Mouse (Mus musculus) midbrain, embryonic 11.5 days (tissue): ENCODE results near the gene Pou4f1. TPM values are rescaled to one million over a fixed set of nuclear protein-coding genes. Genes with fewer than 3 reads are reported as not detected.
A peak's percentile ranks its signal among the peaks of the same experiment; 100 is the strongest.
"Not testable (repeated sequence)": the region's sequence is repeated elsewhere in the genome, so short reads cannot be mapped to it uniquely, and the experiment has no call there.

ENCODE experiments used
- ATAC-seq: fragments of 200-750 bp; cut with Nextera tagmentation; 2 replicates; pipeline ENCODE4 v1.8.0; 2017; ENCODE audit warnings: moderate TSS enrichment, moderate library complexity; ENCODE audit not compliant: low FRiP score
- DNase-seq: peaks from one replicate; pipeline ENCODE4 v3.0.0; 2015; ENCODE audit warnings: low spot score; ENCODE audit errors: missing footprints
- H3K27ac ChIP-seq: fragments of 300-500 bp; sonication (generic); 2 replicates; pipeline ENCODE4 v1.5.1; 2014; ENCODE audit warnings: low read depth, low read length
- H3K27me3 ChIP-seq: fragments of 300-500 bp; sonication (generic); 2 replicates; pipeline ENCODE4 v1.6.1; 2014; ENCODE audit warnings: mild to moderate bottlenecking, low read length, moderate library complexity, mixed read lengths; ENCODE audit not compliant: control insufficient read depth, insufficient read depth
- H3K36me3 ChIP-seq: fragments of 300-500 bp; sonication (generic); 2 replicates; pipeline ENCODE4 v1.6.1; 2014; ENCODE audit warnings: mild to moderate bottlenecking, low read length, moderate library complexity, mixed read lengths; ENCODE audit not compliant: control insufficient read depth, insufficient read depth
- H3K4me1 ChIP-seq: fragments of 300-500 bp; sonication (generic); 2 replicates; pipeline ENCODE4 v1.6.1; 2014; ENCODE audit warnings: low read length; ENCODE audit not compliant: control insufficient read depth, insufficient read depth
- H3K4me2 ChIP-seq: fragments of 300-500 bp; sonication (generic); 2 replicates; pipeline ENCODE4 v1.6.1; 2014; ENCODE audit warnings: mild to moderate bottlenecking, moderate library complexity
- H3K4me3 ChIP-seq: fragments of 300-500 bp; sonication (generic); 2 replicates; pipeline ENCODE4 v1.5.1; 2014; ENCODE audit warnings: low read depth, low read length
- H3K9ac ChIP-seq: fragments of 300-500 bp; sonication (generic); 2 replicates; pipeline ENCODE4 v1.6.1; 2014; ENCODE audit warnings: low read length
- H3K9me3 ChIP-seq: fragments of 300-500 bp; sonication (generic); 2 replicates; pipeline ENCODE4 v1.6.1; 2016; ENCODE audit warnings: low read length; ENCODE audit not compliant: control insufficient read depth
- WGBS: fragments of 180-500 bp; shearing (Covaris S2); extraction: QIAGEN DNeasy Blood & Tissue Kit; methylation state at CpG from one replicate; pipeline ENCODE4 v1.1.7; 2014; 5-methylcytosine and 5-hydroxymethylcytosine counted together
- polyA plus RNA-seq: library from polyadenylated mRNA; unstranded; fragments of >200 nt; fragmentation: Nextera tagmentation; extraction: Ambion mirVana; gene quantifications from 2 replicates; pipeline ENCODE4 v1.2.1, GENCODE M21; 2014

Gene Pou4f1
- polyA plus RNA-seq: 46.9 and 56.1 TPM in 2 replicates

DNA sequence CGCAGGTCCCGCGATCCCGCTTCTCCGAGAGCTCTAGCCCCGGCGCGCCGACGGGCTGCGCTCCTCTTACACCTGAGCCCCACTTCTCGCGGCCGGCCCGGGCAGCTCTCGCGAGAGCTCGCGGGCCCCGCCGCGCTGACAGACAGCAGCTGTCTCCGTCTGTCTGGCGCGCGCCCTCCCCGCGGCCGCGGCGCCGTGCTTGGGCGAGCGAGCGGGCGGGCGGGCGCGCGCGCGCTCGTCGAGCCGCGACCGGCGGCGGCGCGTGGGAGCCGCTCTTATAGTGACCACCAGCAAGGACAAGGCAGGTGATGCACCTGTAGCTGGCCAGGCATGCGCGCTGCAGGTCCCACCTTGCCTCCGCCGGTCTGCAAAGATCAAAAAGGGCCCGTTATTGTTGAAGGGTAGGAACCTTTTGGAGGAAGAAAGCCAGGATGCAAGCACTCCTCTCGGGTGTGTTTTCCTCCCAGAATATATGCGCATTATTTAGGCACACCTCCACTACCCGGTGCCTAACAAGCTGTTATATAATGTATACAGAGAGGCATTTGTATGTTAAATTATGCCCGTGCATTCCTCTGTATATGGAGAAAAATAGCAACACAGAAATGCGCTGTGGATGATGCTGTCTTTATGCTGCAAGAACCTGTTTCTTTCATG lies at the start of gene Pou4f1:
Gene Pou4f1 (minus strand): TSS at position 34 of the 657 bp plus-strand sequence.
- peak within 1 kb of the TSS; percentile 54 for H3K4me3 ChIP-seq
- peaks cover 14% of the 10 kb centered on the region for H3K4me1 ChIP-seq
- H3K36me3 ChIP-seq: no peaks in the 10 kb centered on the region
- ATAC-seq (peak; percentile 95), DNase-seq (peak; percentile 97)
- H3K9me3 ChIP-seq: no peaks in the 10 kb centered on the region
- peak within 1 kb of the TSS; percentile 86 for H3K4me2 ChIP-seq
- WGBS: under 1% methylated on average over 62 of the region's 62 CpGs
- H3K9ac ChIP-seq: peak within 1 kb of the TSS; percentile 70
- H3K27ac ChIP-seq: peak within 1 kb of the TSS; percentile 74
- peaks cover 94% of the 10 kb centered on the region for H3K27me3 ChIP-seq

DNA sequence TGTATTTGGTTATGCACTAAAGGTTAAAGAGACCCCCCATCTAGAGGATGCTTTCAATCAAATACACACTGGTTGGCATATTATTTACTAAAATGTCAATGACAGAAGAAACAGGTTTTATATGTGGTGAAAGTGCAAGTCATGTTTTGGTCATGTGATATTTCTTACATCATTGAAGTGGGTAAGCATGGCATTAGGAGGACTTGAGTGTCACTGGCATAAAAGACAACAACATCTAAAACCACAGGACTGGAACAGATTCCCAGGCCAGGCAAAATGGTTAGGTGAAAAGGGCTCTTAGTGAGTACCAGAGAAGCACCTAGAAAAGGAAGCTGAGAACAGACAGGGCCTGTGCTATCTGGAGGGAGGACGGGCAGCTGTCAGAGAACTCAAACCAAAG lies 43.9 kb upstream of the Pou4f1 start:
- no peak overlapping the region for H3K27ac ChIP-seq
- no peak overlapping the region for H3K4me2 ChIP-seq
- no peaks in the 10 kb centered on the region for H3K27me3 ChIP-seq
- H3K9me3 ChIP-seq: no peaks in the 10 kb centered on the region
- 75% methylated on average over 1 of the region's 1 CpGs for WGBS
- no peak for DNase-seq
- no peak overlapping the region for H3K9ac ChIP-seq
- H3K4me3 ChIP-seq: no peak overlapping the region
- ATAC-seq: no peak
- no peaks in the 10 kb centered on the region; the same call in 1 of the 2 replicates for H3K36me3 ChIP-seq
- H3K4me1 ChIP-seq: no peaks in the 10 kb centered on the region

DNA sequence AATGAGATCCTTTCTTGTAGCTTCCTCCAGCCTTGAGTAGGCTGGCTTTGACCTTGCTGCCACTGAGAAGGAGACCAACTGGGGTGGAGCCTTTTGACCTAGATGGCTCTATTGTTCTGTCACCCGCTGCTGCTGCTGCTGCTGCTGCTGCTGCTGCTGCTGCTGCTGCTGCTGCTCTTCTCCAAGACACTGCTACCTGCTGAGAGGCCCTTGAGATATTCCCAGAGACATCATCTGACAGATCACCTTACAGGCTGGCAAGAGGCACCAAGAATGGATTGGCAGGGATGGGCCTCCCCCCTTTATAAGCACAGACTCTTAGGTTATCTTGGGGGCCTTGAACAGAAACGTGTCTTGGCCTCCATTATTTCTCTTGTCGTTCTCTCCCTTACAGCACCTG lies 35.0 kb upstream of the Pou4f1 start:
- ATAC-seq, H3K9ac ChIP-seq, H3K27me3 ChIP-seq, H3K27ac ChIP-seq, H3K4me2 ChIP-seq, H3K4me1 ChIP-seq, H3K9me3 ChIP-seq, H3K4me3 ChIP-seq, DNase-seq: not testable (repeated sequence)
- H3K36me3 ChIP-seq: peaks cover 12% of the 10 kb centered on the region
- 76% methylated on average over 3 of the region's 3 CpGs for WGBS

DNA sequence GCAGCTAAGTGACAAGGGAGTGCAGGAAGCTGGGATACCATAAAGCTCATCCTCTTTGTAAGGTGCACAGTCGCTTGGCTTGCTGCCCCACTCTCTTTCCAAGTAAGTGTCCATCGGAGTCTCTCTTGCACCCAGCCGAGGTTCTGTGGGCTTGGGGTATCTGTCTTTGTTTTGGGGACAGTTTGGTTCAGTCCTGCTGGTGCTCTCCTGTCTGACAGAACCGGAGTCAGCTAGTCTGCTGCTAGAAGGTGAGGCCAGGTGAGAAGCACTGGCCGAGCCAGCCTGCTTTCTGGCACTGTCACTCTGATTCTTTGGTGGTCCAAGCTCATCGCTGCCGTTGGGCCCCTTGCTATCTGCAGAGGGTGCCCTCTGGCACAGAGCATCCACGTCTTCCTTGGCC lies 12.0 kb upstream of the Pou4f1 start:
- peaks cover 9% of the 10 kb centered on the region for H3K27me3 ChIP-seq
- H3K36me3 ChIP-seq: peaks cover 5% of the 10 kb centered on the region; the same call in 1 of the 2 replicates
- H3K4me3 ChIP-seq: no peak overlapping the region
- no peak overlapping the region for H3K9ac ChIP-seq
- H3K4me2 ChIP-seq: no peak overlapping the region
- peak; percentile 66 for DNase-seq
- 92% methylated on average over 8 of the region's 8 CpGs for WGBS
- H3K4me1 ChIP-seq: no peaks in the 10 kb centered on the region
- ATAC-seq: no peak
- no peaks in the 10 kb centered on the region for H3K9me3 ChIP-seq
- no peak overlapping the region for H3K27ac ChIP-seq

DNA sequence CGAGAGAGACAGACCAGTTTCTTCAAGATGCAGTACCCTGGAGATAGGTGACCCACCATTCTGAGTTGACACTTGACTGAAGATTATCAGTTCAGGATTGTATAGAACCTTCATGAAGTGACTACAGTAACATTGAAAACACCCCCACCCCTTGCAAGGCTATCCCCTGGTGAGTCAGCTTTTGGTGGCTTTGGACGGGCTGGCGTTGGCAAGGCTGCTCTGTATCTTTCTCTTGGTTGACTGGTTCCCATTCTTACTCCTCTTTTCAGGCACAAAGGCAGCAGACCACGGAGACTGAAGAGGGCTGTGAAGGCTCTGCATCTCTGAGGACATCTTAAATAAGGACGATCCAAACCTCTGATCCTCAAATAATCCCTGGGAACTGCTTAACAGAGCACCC lies 10.8 kb upstream of the Pou4f1 start:
- no peaks in the 10 kb centered on the region for H3K4me1 ChIP-seq
- no peak overlapping the region for H3K27ac ChIP-seq
- H3K4me3 ChIP-seq: no peak overlapping the region
- no peaks in the 10 kb centered on the region for H3K9me3 ChIP-seq
- no peak overlapping the region for H3K4me2 ChIP-seq
- H3K9ac ChIP-seq: no peak overlapping the region
- no peak for ATAC-seq
- 36% methylated on average over 5 of the region's 5 CpGs for WGBS
- H3K27me3 ChIP-seq: peaks cover 20% of the 10 kb centered on the region
- DNase-seq: peak; percentile 68
- H3K36me3 ChIP-seq: peaks cover 5% of the 10 kb centered on the region; the same call in 1 of the 2 replicates

DNA sequence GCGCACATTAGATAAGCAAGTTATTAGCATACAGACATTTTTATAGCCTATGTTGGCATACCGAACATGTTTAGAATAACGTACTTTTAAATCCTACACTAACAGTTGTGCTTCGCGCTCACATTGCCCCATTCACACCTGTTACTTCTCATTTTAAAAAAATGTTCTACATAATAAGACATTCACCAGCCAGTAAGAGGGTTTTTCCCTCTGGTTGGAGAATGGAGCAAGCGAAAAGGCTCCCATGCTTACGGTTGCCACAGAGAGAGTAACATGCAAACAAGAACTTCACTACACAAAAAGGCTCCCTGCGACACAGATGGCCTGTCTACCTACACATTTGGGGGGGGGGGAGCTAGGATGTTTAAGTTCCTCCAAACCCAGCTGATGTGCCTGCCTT lies 9.8 kb upstream of the Pou4f1 start:
- no peak overlapping the region for H3K4me2 ChIP-seq
- H3K9me3 ChIP-seq: no peaks in the 10 kb centered on the region
- no peak overlapping the region for H3K4me3 ChIP-seq
- 93% methylated on average over 8 of the region's 8 CpGs for WGBS
- no peak overlapping the region for H3K27ac ChIP-seq
- DNase-seq: peak; percentile 65
- H3K9ac ChIP-seq: no peak overlapping the region
- H3K4me1 ChIP-seq: peaks cover 5% of the 10 kb centered on the region; the same call in 1 of the 2 replicates
- no peak for ATAC-seq
- H3K36me3 ChIP-seq: peaks cover 5% of the 10 kb centered on the region; the same call in 1 of the 2 replicates
- H3K27me3 ChIP-seq: peaks cover 26% of the 10 kb centered on the region

DNA sequence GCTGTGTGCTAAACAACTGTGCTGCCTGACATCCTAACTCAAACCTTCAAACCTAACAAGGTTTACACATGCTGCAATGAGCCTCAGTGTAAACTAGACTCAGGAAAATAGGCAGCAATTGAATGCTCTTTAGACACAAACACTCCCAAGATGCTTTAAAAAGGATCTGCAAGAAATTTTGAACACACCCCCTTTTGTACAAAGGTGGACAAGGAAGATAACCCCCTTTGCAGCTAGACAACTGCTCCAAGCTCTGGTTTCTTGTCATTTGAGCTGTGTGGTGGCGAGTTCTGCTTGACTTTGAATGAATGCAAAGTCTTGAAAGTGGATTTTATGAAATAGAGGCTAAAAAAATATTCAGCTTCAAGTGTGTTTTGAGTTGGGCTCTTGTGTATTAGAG lies 7.6 kb upstream of the Pou4f1 start:
- Histone ChIP-seq H3K9ac (no peak overlapping the region), H3K9me3 (no peaks in the 10 kb centered on the region), H3K27ac (no peak overlapping the region), H3K36me3 (peaks cover 5% of the 10 kb centered on the region; the same call in 1 of the 2 replicates), H3K27me3 (peaks cover 45% of the 10 kb centered on the region), H3K4me1 (peaks cover 5% of the 10 kb centered on the region; the same call in 1 of the 2 replicates), H3K4me2 (no peak overlapping the region), H3K4me3 (no peak overlapping the region)
- WGBS: 86% methylated on average over 1 of the region's 1 CpGs
- DNase-seq: peak; percentile 79
- no peak for ATAC-seq

DNA sequence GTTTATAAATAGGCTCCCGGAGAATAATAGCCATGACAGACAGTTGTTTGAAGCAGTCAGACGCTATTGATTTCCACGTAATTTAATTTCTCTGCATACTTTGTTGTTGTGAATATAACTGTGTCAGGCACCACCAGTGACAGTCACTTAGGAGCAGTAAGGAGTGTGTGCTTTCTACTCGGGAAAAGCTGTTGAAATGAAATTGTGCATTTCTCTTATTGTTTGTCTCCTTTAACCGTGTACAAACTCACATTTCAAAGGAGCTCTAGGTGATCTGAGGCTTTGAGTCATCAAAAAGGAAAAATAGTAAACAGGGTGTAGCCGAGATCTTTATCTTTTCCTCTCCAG lies 798 bp upstream of the Pou4f1 start:
- Histone ChIP-seq H3K27ac (no peak overlapping the region), H3K4me1 (peaks cover 15% of the 10 kb centered on the region), H3K4me2 (peak overlapping the region; percentile 86), H3K9ac (no peak overlapping the region), H3K36me3 (no peaks in the 10 kb centered on the region), H3K4me3 (peak overlapping the region; percentile 54), H3K27me3 (peaks cover 91% of the 10 kb centered on the region), H3K9me3 (no peaks in the 10 kb centered on the region)
- DNase-seq (peak; percentile 92), ATAC-seq (no peak)
- 8% methylated on average over 6 of the region's 6 CpGs for WGBS

DNA sequence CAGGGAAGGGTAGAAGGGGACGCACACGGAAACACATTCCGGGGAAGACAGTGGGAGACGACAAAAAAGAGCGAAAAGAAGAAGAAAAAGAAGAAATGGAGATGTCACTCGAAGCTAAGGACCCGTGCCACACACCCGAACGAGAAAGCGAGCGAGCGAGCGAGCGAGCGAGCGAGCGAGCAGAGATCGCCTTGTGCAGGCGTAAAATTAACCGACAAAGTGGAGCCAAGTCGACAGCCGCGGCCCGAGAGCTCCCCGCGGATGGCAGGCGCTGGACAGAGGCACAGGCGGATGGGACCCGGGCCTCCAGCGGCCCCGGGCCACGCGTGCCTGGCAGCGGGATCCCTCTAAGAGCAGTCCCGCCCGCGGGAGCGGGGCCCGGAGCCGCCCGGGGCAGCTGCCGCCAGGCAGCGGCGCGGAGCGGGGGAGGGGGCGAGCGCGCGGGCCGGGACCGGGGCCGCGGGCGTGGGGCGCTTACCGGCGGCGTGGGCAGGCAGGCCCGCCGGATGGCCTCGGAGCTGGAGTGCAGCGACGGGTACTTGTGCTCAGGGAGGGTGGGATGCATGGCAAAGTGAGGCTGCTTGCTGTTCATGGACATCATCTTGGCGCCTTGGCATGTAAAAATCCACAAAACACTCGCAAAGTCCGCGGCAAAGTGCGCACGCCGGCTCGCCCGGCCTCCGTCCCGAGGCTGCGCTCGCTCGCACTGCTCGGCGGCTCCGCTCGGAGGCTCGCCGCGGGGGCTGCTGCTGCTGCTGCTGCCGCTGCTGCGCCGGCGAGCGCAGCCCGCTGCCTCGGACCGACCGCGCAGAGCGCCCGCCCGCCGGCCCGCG lies 450 bp downstream of the Pou4f1 start:
- under 1% methylated on average over 100 of the region's 101 CpGs for WGBS
- H3K27ac ChIP-seq: peak overlapping the region; percentile 74
- H3K27me3 ChIP-seq: peaks cover 91% of the 10 kb centered on the region
- H3K9ac ChIP-seq: peak overlapping the region; percentile 70
- peak overlapping the region; percentile 54 for H3K4me3 ChIP-seq
- no peaks in the 10 kb centered on the region for H3K9me3 ChIP-seq
- DNase-seq: peak; percentile 97
- no peaks in the 10 kb centered on the region for H3K36me3 ChIP-seq
- peak overlapping the region; percentile 86 for H3K4me2 ChIP-seq
- peak; percentile 51 for ATAC-seq
- H3K4me1 ChIP-seq: peaks cover 9% of the 10 kb centered on the region
